Mouse (Mus musculus) stomach, embryonic 15.5 days (tissue): ENCODE data around the gene Secisbp2l. TPM values are rescaled to one million over a fixed set of nuclear protein-coding genes. Genes with fewer than 3 reads are reported as not detected.
A peak's percentile ranks its signal among the peaks of the same experiment; 100 is the strongest.

ENCODE experiments used
- ATAC-seq: fragments of 200-750 bp; cut with Nextera tagmentation; 2 replicates; pipeline ENCODE4 v1.8.0; 2017; ENCODE audit warnings: low read depth, moderate number of reproducible peaks, moderate TSS enrichment; ENCODE audit not compliant: insufficient read depth, low FRiP score
- H3K27ac ChIP-seq: fragments of 300-500 bp; sonication (generic); 2 replicates; pipeline ENCODE4 v1.5.1; 2015; ENCODE audit warnings: mild to moderate bottlenecking, inconsistent platforms
- H3K27me3 ChIP-seq: fragments of 300-500 bp; sonication (generic); replicated peaks from 2 replicates; pipeline ENCODE4 v1.6.1; 2015; ENCODE audit warnings: inconsistent platforms
- H3K36me3 ChIP-seq: fragments of 300-500 bp; sonication (generic); 2 replicates; pipeline ENCODE4 v1.6.1; 2015; ENCODE audit warnings: inconsistent platforms
- H3K4me1 ChIP-seq: fragments of 300-500 bp; sonication (generic); 2 replicates; pipeline ENCODE4 v1.6.1; 2015; ENCODE audit warnings: inconsistent platforms
- H3K4me2 ChIP-seq: fragments of 300-500 bp; sonication (generic); 2 replicates; pipeline ENCODE4 v1.6.1; 2015; ENCODE audit warnings: mild to moderate bottlenecking, inconsistent platforms
- H3K4me3 ChIP-seq: fragments of 300-500 bp; sonication (generic); replicated peaks from 2 replicates; pipeline ENCODE4 v1.5.1; 2015; ENCODE audit warnings: inconsistent platforms
- H3K9ac ChIP-seq: fragments of 300-500 bp; sonication (generic); 2 replicates; pipeline ENCODE4 v1.6.1; 2015; ENCODE audit warnings: inconsistent platforms
- H3K9me3 ChIP-seq: fragments of 300-500 bp; sonication (generic); 2 replicates; pipeline ENCODE4 v1.6.1; 2016; ENCODE audit warnings: inconsistent platforms
- WGBS: fragments of 180-500 bp; shearing (Covaris S2); methylation state at CpG from one replicate; pipeline ENCODE4 v1.1.7; 2015; 5-methylcytosine and 5-hydroxymethylcytosine counted together
- polyA plus RNA-seq: library from polyadenylated mRNA; unstranded; fragments of >200 nt; fragmentation: Nextera tagmentation; extraction: Ambion mirVana; gene quantifications from 2 replicates; pipeline ENCODE4 v1.2.1, GENCODE M21; 2015

The Secisbp2l gene
- polyA plus RNA-seq, 1 experiment from 2014 or later: 14.7 TPM

- WGBS: 2% methylated on average over 44 of the region's 44 CpGs
- Histone ChIP-seq H3K36me3 (no peaks in the 10 kb centered on the region), H3K9ac (peak overlapping the region; percentile 96), H3K4me3 (peak overlapping the region; percentile 96), H3K4me1 (peaks cover 11% of the 10 kb centered on the region; the same call in 1 of the 2 replicates), H3K4me2 (peak overlapping the region; percentile 55), H3K9me3 (no peaks in the 10 kb centered on the region), H3K27me3 (no peaks in the 10 kb centered on the region), H3K27ac (peak overlapping the region; percentile 79)
- no peak for ATAC-seq
These were observed 522 bp downstream of the Secisbp2l start for GRCm38 (mm10) chr2:125781978-125782718.

DNA sequence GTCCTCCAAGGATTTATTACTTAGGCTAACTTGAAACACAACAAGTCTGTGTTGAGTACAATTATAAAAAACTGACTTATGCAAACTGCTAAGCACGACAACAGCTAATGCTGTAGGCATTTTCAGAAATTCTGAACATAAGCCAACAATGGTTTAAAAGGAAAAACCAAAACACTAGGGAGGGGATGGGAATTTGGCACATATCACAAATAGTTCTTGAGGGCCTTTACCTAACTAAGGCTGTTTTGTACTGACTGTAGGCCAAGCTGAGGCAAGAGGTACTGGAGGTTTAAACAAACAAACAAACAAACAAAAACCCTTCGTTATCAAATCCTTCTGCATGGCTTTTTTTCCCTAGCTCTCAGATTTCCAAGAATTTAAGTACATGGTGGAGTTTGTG, 1.7 kb downstream of the Secisbp2l start:
- H3K36me3 ChIP-seq: no peaks in the 10 kb centered on the region
- H3K4me2 ChIP-seq: peak overlapping the region; percentile 55
- H3K4me1 ChIP-seq: peaks cover 11% of the 10 kb centered on the region; the same call in 1 of the 2 replicates
- ATAC-seq: no peak
- H3K9ac ChIP-seq: no peak overlapping the region
- peak overlapping the region; percentile 96 for H3K4me3 ChIP-seq
- no peak overlapping the region for H3K27ac ChIP-seq
- no peaks in the 10 kb centered on the region for H3K9me3 ChIP-seq
- 57% methylated on average over 2 of the region's 2 CpGs for WGBS
- H3K27me3 ChIP-seq: no peaks in the 10 kb centered on the region

- peaks cover 11% of the 10 kb centered on the region; the same call in 1 of the 2 replicates for H3K4me1 ChIP-seq
- H3K4me2 ChIP-seq: no peak overlapping the region
- no peaks in the 10 kb centered on the region for H3K9me3 ChIP-seq
- no peak overlapping the region for H3K27ac ChIP-seq
- H3K4me3 ChIP-seq: no peak overlapping the region
- no peak overlapping the region for H3K9ac ChIP-seq
- no peak for ATAC-seq
- no peaks in the 10 kb centered on the region for H3K27me3 ChIP-seq
- 0 out of 2 replicates have a peak, but pooled peaks cover 5% of the 10 kb centered on the region for H3K36me3 ChIP-seq
- WGBS: 85% methylated on average over 12 of the region's 12 CpGs
These were observed 4.3 kb downstream of the Secisbp2l start for GRCm38 (mm10) chr2:125778380-125778779.

- Histone ChIP-seq H3K9ac (no peak overlapping the region), H3K36me3 (0 out of 2 replicates have a peak, but pooled peaks cover 9% of the 10 kb centered on the region), H3K4me3 (no peak overlapping the region), H3K27ac (no peak overlapping the region), H3K9me3 (no peaks in the 10 kb centered on the region), H3K27me3 (no peaks in the 10 kb centered on the region), H3K4me1 (peaks cover 11% of the 10 kb centered on the region; the same call in 1 of the 2 replicates), H3K4me2 (no peak overlapping the region)
- WGBS: 88% methylated on average over 3 of the region's 3 CpGs
- ATAC-seq: no peak
These were observed 5.7 kb downstream of the Secisbp2l start for GRCm38 (mm10) chr2:125777018-125777417.

GRCm38 (mm10) chr2:125775661-125776060, 7.0 kb downstream of the Secisbp2l start:
- Histone ChIP-seq H3K27ac (no peak overlapping the region), H3K36me3 (peaks cover 14% of the 10 kb centered on the region; the same call in 1 of the 2 replicates), H3K4me1 (0 out of 2 replicates have a peak, but pooled peaks cover 4% of the 10 kb centered on the region), H3K9me3 (no peaks in the 10 kb centered on the region), H3K27me3 (no peaks in the 10 kb centered on the region), H3K4me3 (no peak overlapping the region), H3K4me2 (no peak overlapping the region), H3K9ac (no peak overlapping the region)
- 90% methylated on average over 7 of the region's 7 CpGs for WGBS
- ATAC-seq: no peak

- Histone ChIP-seq H3K9me3 (no peaks in the 10 kb centered on the region), H3K36me3 (peaks cover 14% of the 10 kb centered on the region; the same call in 1 of the 2 replicates), H3K4me2 (no peak overlapping the region), H3K9ac (no peak overlapping the region), H3K4me3 (no peak overlapping the region), H3K4me1 (no peaks in the 10 kb centered on the region), H3K27ac (no peak overlapping the region), H3K27me3 (no peaks in the 10 kb centered on the region)
- no peak for ATAC-seq
- 85% methylated on average over 4 of the region's 4 CpGs for WGBS
These were observed 7.8 kb downstream of the Secisbp2l start for GRCm38 (mm10) chr2:125774846-125775245.

DNA sequence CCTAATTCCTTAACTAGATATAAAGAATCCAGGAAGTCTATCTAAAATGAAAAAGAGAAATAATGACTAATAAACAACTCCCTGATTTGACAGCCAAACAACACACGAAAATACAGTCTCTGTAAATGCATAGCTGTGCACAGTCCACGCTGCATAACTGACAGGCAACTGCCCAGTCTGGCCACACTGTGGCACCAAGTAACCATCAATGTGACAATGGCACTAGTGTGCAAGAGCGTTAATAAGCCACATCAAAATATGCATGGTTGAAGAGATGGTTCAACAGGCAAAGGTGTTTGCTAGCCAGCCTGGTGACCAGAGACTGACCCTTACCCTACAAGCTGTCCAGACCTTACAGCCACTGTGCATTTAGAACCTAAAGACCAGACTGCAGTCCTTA, 17.6 kb downstream of the Secisbp2l start:
- Histone ChIP-seq H3K4me1 (no peaks in the 10 kb centered on the region), H3K27ac (no peak overlapping the region), H3K9me3 (no peaks in the 10 kb centered on the region), H3K4me3 (no peak overlapping the region), H3K4me2 (no peak overlapping the region), H3K36me3 (peaks cover 33% of the 10 kb centered on the region), H3K9ac (no peak overlapping the region), H3K27me3 (no peaks in the 10 kb centered on the region)
- no peak for ATAC-seq
- WGBS: 84% methylated on average over 3 of the region's 3 CpGs

GRCm38 (mm10) chr2:125764531-125764930, 18.1 kb downstream of the Secisbp2l start:
- Histone ChIP-seq H3K36me3 (peaks cover 33% of the 10 kb centered on the region), H3K4me1 (no peaks in the 10 kb centered on the region)

DNA sequence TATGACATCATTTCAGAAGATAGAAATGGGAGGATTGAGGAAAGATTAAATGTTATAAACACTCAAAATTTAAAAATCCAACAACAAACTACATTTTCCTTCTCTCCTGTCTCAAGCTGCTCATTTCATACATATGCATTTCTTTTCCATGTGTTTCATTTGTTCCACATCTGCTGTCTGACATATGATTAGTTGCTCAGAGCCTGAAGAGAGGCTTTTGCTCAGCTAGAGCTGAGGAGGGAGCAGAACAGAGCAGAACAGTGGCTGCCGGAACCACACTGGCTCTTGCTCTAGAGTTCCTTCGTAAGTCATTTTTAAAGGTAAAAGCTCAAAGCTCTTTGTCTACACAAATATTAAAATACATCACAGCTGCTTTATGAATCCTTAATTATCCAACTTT, 33.3 kb downstream of the Secisbp2l start:
- Histone ChIP-seq H3K27ac (no peak overlapping the region), H3K27me3 (no peaks in the 10 kb centered on the region), H3K4me2 (no peak overlapping the region), H3K9ac (no peak overlapping the region), H3K4me1 (no peaks in the 10 kb centered on the region), H3K36me3 (peaks cover 30% of the 10 kb centered on the region), H3K9me3 (no peaks in the 10 kb centered on the region), H3K4me3 (no peak overlapping the region)
- 77% methylated on average over 2 of the region's 2 CpGs for WGBS
- ATAC-seq: no peak

More at GRCm38 (mm10) chr2:125764531-125764930, 18.1 kb downstream of the Secisbp2l start:
- H3K9ac ChIP-seq: no peak overlapping the region
- no peaks in the 10 kb centered on the region for H3K27me3 ChIP-seq
- no peaks in the 10 kb centered on the region for H3K9me3 ChIP-seq
- WGBS: 81% methylated on average over 5 of the region's 5 CpGs
- H3K27ac ChIP-seq: no peak overlapping the region
- H3K4me2 ChIP-seq: no peak overlapping the region
- H3K4me3 ChIP-seq: no peak overlapping the region
- ATAC-seq: no peak

DNA sequence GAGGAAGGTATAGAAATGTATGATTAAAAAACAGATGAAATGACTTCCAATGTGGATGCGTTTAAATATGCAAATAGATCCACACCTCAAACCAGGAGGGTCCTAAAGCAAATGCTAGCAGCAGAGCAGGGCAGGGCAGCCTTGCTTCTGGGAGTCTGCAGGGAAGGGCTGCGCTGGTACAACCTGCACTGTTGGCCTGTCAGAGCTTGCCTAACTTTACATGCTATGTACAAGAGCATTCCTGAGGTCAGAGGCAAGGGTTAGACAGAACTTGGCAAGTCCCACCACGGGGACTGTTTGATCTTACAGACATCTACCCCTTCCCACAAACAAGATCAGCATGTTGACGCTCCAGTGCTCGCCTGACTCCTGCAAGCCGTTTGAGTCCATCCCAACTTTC, 43.3 kb downstream of the Secisbp2l start:
- WGBS: 70% methylated on average over 6 of the region's 6 CpGs
- no peak overlapping the region for H3K4me3 ChIP-seq
- H3K4me1 ChIP-seq: no peaks in the 10 kb centered on the region
- H3K9me3 ChIP-seq: no peaks in the 10 kb centered on the region
- peaks cover 11% of the 10 kb centered on the region for H3K36me3 ChIP-seq
- H3K27ac ChIP-seq: no peak overlapping the region
- H3K4me2 ChIP-seq: no peak overlapping the region
- no peak for ATAC-seq
- H3K27me3 ChIP-seq: no peaks in the 10 kb centered on the region
- H3K9ac ChIP-seq: no peak overlapping the region

- ATAC-seq: no peak
- Histone ChIP-seq H3K27me3 (no peaks in the 10 kb centered on the region), H3K4me2 (no peak overlapping the region), H3K4me3 (no peak overlapping the region), H3K9ac (no peak overlapping the region), H3K9me3 (no peaks in the 10 kb centered on the region), H3K36me3 (peaks cover 11% of the 10 kb centered on the region), H3K27ac (no peak overlapping the region), H3K4me1 (no peaks in the 10 kb centered on the region)
- WGBS: 80% methylated on average over 5 of the region's 5 CpGs
These were observed 44.0 kb downstream of the Secisbp2l start for GRCm38 (mm10) chr2:125738718-125739117.

DNA sequence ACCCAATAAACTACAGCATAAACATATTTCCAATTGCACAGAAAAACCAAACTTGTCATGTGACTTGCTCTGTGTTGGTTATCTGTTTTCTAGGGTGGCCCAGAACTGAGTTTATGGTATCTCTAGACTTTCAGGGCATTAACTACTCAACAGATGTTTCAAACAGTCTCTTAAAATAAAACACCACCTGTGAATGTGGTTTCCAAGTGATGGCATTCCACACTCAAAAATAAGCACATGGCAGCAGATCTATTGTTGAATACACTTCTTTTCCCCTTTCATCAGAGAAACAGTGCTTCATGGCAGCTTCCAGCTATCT, 46.7 kb downstream of the Secisbp2l start:
- Histone ChIP-seq H3K4me2 (no peak overlapping the region), H3K27me3 (no peaks in the 10 kb centered on the region), H3K9me3 (no peaks in the 10 kb centered on the region), H3K27ac (no peak overlapping the region), H3K36me3 (no peaks in the 10 kb centered on the region; the same call in 1 of the 2 replicates), H3K4me1 (peaks cover 6% of the 10 kb centered on the region; the same call in 1 of the 2 replicates), H3K9ac (no peak overlapping the region), H3K4me3 (no peak overlapping the region)
- no peak for ATAC-seq
